11 mouse cellular contexts compared by ENCODE assay signal in the genomic region with DNA sequence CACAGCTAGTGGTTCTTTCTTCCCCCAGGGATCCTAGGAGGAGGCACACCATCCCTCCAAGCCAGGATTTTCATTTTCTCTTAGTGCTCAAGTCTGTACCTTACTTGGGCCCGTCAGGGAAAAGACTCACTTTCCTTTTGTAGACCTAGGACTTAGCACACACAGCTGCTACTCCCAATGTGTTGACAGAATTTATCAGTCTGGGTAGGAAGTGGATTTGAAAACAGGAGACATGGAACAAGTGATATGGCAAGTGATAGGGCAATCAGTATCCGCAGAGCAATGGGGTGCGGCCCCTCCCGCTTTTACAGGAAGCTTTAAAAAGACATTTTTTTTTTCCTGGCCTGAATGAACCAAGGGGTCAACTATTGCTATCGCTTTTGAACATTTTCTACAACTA. TPM values are rescaled to one million over a fixed set of nuclear protein-coding genes. Genes with fewer than 3 reads are reported as not detected.
DNase-seq lines count a peak whose midpoint lies in the region; ATAC-seq and TF ChIP-seq lines count a peak whose summit lies in the region.
"Had no signal": no experiment of that assay in that cellular context is flagged by ENCODE, and none has a peak within 500 bp of the region (broad histone marks: within the 10 kb centered on the region; RNA-seq: fewer than 3 reads in every experiment).

No protein-coding gene starts in this region.

- no peak for ATAC-seq in forebrain, embryonic 12.5 days (ENCODE audit: low FRiP score)
- ATAC-seq in hindbrain, embryonic 16.5 days, result peak; percentile 21; the same call in 1 of the 2 replicates
- ATAC-seq in neural tube, embryonic 12.5 days (ENCODE audit: low FRiP score, low read depth), result no peak
- ATAC-seq in lung, postnatal 0 days, result no peak

- H3K4me3 ChIP-seq in layer of hippocampus, adult 2 months, result peak overlapping the region; percentile 55
- H3K4me3 ChIP-seq in forebrain, embryonic 12.5 days (replicated peaks), result peak overlapping the region; percentile 48
- peak overlapping the region; percentile 49 for H3K4me3 ChIP-seq in hindbrain, embryonic 16.5 days (ENCODE audit: low read length)
- H3K4me3 ChIP-seq in neural tube, embryonic 12.5 days, result peak overlapping the region; percentile 39; the same call in 1 of the 2 replicates
- H3K4me3 ChIP-seq in lung, postnatal 0 days (ENCODE audit: low read depth, low read length), result no peak overlapping the region

- no peak overlapping the region for H3K9ac ChIP-seq in forebrain, embryonic 12.5 days
- H3K9ac ChIP-seq in hindbrain, embryonic 16.5 days (ENCODE audit: low read depth, low read length), result peak overlapping the region; percentile 69
- no peak overlapping the region for H3K9ac ChIP-seq in neural tube, embryonic 12.5 days
- H3K9ac ChIP-seq in lung, postnatal 0 days (replicated peaks; ENCODE audit: low read depth), result no peak overlapping the region
- H3K9ac ChIP-seq: intestine, embryonic 15.5 days had no signal

- 5% methylated on average over 5 of the region's 5 CpGs for WGBS in forebrain, embryonic 12.5 days
- WGBS in hindbrain, embryonic 16.5 days, result 7% methylated on average over 5 of the region's 5 CpGs
- 9% methylated on average over 5 of the region's 5 CpGs for WGBS in neural tube, embryonic 12.5 days
- WGBS in lung, postnatal 0 days, result 5% methylated on average over 5 of the region's 5 CpGs

- peak overlapping the region; percentile 98 for H3K27ac ChIP-seq in layer of hippocampus, adult 2 months
- no peak overlapping the region for H3K27ac ChIP-seq in forebrain, embryonic 12.5 days
- 0 out of 2 replicates have a peak overlapping the region, but pooled peaks have one; percentile 5 for H3K27ac ChIP-seq in hindbrain, embryonic 16.5 days (ENCODE audit: low read depth, low read length)
- H3K27ac ChIP-seq in neural tube, embryonic 12.5 days, result no peak overlapping the region
- H3K27ac ChIP-seq in lung, postnatal 0 days (ENCODE audit: low read length), result no peak overlapping the region
- H3K27ac ChIP-seq: intestine, embryonic 15.5 days had no signal

- peaks cover 23% of the 10 kb centered on the region for H3K27me3 ChIP-seq in forebrain, embryonic 12.5 days
- H3K27me3 ChIP-seq in hindbrain, embryonic 16.5 days (replicated peaks; ENCODE audit: control insufficient read depth, insufficient read depth, low read length), result no peaks in the 10 kb centered on the region
- peaks cover 16% of the 10 kb centered on the region for H3K27me3 ChIP-seq in neural tube, embryonic 12.5 days (replicated peaks)
- H3K27me3 ChIP-seq in lung, postnatal 0 days (replicated peaks; ENCODE audit: insufficient read depth, low read length), result no peaks in the 10 kb centered on the region

- TF ChIP-seq EP300 in lung, postnatal 0 days (IDR thresholded peaks at IDR 0.05), result no peak

- no peaks in the 10 kb centered on the region for H3K9me3 ChIP-seq in forebrain, embryonic 12.5 days
- no peaks in the 10 kb centered on the region for H3K9me3 ChIP-seq in hindbrain, embryonic 16.5 days (ENCODE audit: control insufficient read depth, low read length)
- H3K9me3 ChIP-seq in neural tube, embryonic 12.5 days, result no peaks in the 10 kb centered on the region
- no peaks in the 10 kb centered on the region for H3K9me3 ChIP-seq in lung, postnatal 0 days (ENCODE audit: low read length)
- H3K9me3 ChIP-seq: G1E; intestine, embryonic 15.5 days had no signal

- no peaks in the 10 kb centered on the region for H3K36me3 ChIP-seq in forebrain, embryonic 12.5 days (replicated peaks)
- H3K36me3 ChIP-seq in hindbrain, embryonic 16.5 days (ENCODE audit: control insufficient read depth, insufficient read depth, low read length), result no peaks in the 10 kb centered on the region
- H3K36me3 ChIP-seq in neural tube, embryonic 12.5 days, result no peaks in the 10 kb centered on the region
- H3K36me3 ChIP-seq in lung, postnatal 0 days (ENCODE audit: insufficient read depth, low read length), result no peaks in the 10 kb centered on the region
- H3K36me3 ChIP-seq: G1E; intestine, embryonic 15.5 days had no signal

- H3K4me2 ChIP-seq in forebrain, embryonic 12.5 days, result peak overlapping the region; percentile 82
- H3K4me2 ChIP-seq in hindbrain, embryonic 16.5 days (ENCODE audit: low read length), result peak overlapping the region; percentile 54
- H3K4me2 ChIP-seq in neural tube, embryonic 12.5 days (replicated peaks), result peak overlapping the region; percentile 75
- H3K4me2 ChIP-seq in lung, postnatal 0 days (replicated peaks; ENCODE audit: low read depth, low read length), result no peak overlapping the region

- DNase-seq in layer of hippocampus, adult 2 months (ENCODE audit: low spot score in 2 of 2), result peak in 1 of 2 experiments; percentile 5
- no peak for DNase-seq in layer of hippocampus, postnatal 10 days (ENCODE audit: low spot score in 2 of 2)
- DNase-seq in testis, postnatal 10 days (ENCODE audit: low spot score), result no peak
- DNase-seq in thymus, postnatal 4 days, result no peak
- DNase-seq in lung, postnatal 0 days (ENCODE audit: low spot score), result no peak
- DNase-seq: thymus, postnatal 14 days had no signal

- peaks cover 11% of the 10 kb centered on the region for H3K4me1 ChIP-seq in forebrain, embryonic 12.5 days
- 0 out of 2 replicates have a peak, but pooled peaks cover 2% of the 10 kb centered on the region for H3K4me1 ChIP-seq in hindbrain, embryonic 16.5 days (ENCODE audit: control insufficient read depth, insufficient read depth, low read depth, low read length)
- peaks cover 6% of the 10 kb centered on the region for H3K4me1 ChIP-seq in neural tube, embryonic 12.5 days
- H3K4me1 ChIP-seq in lung, postnatal 0 days (ENCODE audit: insufficient read depth, low read depth, low read length), result no peaks in the 10 kb centered on the region

- TF ChIP-seq CTCF in layer of hippocampus, adult 2 months (conservative IDR thresholded peaks at IDR 0.05), result no peak
- no peak for TF ChIP-seq CTCF in lung, postnatal 0 days (IDR thresholded peaks at IDR 0.05)

RNA-seq across cellular contexts. Expression of gene Cyp4x1, which starts 1.0 kb away (rescaled TPM):
- total RNA-seq in layer of hippocampus, adult 2 months (2021), result 1 to 10 TPM; 8.2 to 8.3 TPM
- total RNA-seq in layer of hippocampus, postnatal 10 days (2021), result 10 to 100 TPM; 12.0 to 13.2 TPM
- polyA plus RNA-seq in forebrain, embryonic 12.5 days (2016; fragmentation: Nextera tagmentation; extraction: Ambion mirVana), result 0.83 and 1.1 TPM in 2 replicates
- polyA plus RNA-seq in hindbrain, embryonic 16.5 days (2015; fragmentation: Nextera tagmentation; extraction: Ambion mirVana), result 11.6 and 11.8 TPM in 2 replicates
- polyA plus RNA-seq in neural tube, embryonic 12.5 days (2016; fragmentation: Nextera tagmentation; extraction: Ambion mirVana), result 2.3 and 3.2 TPM in 2 replicates
- 0.04 TPM in 1 of 2 replicates, not detected in the other for polyA plus RNA-seq in lung, postnatal 0 days (2015; fragmentation: Nextera tagmentation; extraction: Ambion mirVana)
- polyA plus RNA-seq: G1E had no signal

RNA-seq across cellular contexts. Expression of gene Pdzk1ip1, which starts 44.6 kb away (rescaled TPM):
- under 1 TPM in 1 of 2 experiments, not detected in 1; 0.96 TPM for total RNA-seq in layer of hippocampus, adult 2 months (2021)
- total RNA-seq in layer of hippocampus, postnatal 10 days (2021), result under 1 TPM; 0.42 to 0.57 TPM
- 8.2 and 9.7 TPM in 2 replicates for polyA plus RNA-seq in forebrain, embryonic 12.5 days (2016; fragmentation: Nextera tagmentation; extraction: Ambion mirVana)
- polyA plus RNA-seq in hindbrain, embryonic 16.5 days (2015; fragmentation: Nextera tagmentation; extraction: Ambion mirVana), result 2.3 and 3.0 TPM in 2 replicates
- polyA plus RNA-seq in neural tube, embryonic 12.5 days (2016; fragmentation: Nextera tagmentation; extraction: Ambion mirVana), result 8.0 and 9.5 TPM in 2 replicates
- 99.9 and 117 TPM in 2 replicates for polyA plus RNA-seq in lung, postnatal 0 days (2015; fragmentation: Nextera tagmentation; extraction: Ambion mirVana)

Comparison
In these comparisons a context has a peak if more than half of its experiments do, and no peak if none do; other contexts are left out.
1. H3K27ac ChIP-seq: peak in layer of hippocampus, adult 2 months (single experiment) and hindbrain, embryonic 16.5 days (single experiment); none in forebrain, embryonic 12.5 days (single experiment), neural tube, embryonic 12.5 days (single experiment) and lung, postnatal 0 days (single experiment).